Mouse (Mus musculus) C2C12 (cell line): Measurements from ENCODE around the gene Wdr66.

ENCODE experiments used
- CEBPB ChIP-seq: IDR thresholded peaks from one replicate; pipeline ENCODE4 v1.6.1; 2011; ENCODE audit warnings: low read depth, mild to moderate bottlenecking, control low read depth, moderate library complexity
- CTCF ChIP-seq: IDR thresholded peaks from one replicate; pipeline ENCODE4 v1.5.1; 2011; ENCODE audit not compliant: control insufficient read depth, insufficient read depth, insufficient read length

- no peak for TF ChIP-seq CEBPB
- no peak for TF ChIP-seq CTCF
Measured at GRCm38 (mm10) chr5:123344963-123345852, 93.3 kb downstream of the Wdr66 start.
